Mouse (Mus musculus): ENCODE data around the gene Glod4. TPM values are rescaled to one million over a fixed set of nuclear protein-coding genes. Genes with fewer than 3 reads are reported as not detected.

Gene Glod4
- polyA plus RNA-seq, 1 experiment from 2014 or later = 128 TPM

DNA sequence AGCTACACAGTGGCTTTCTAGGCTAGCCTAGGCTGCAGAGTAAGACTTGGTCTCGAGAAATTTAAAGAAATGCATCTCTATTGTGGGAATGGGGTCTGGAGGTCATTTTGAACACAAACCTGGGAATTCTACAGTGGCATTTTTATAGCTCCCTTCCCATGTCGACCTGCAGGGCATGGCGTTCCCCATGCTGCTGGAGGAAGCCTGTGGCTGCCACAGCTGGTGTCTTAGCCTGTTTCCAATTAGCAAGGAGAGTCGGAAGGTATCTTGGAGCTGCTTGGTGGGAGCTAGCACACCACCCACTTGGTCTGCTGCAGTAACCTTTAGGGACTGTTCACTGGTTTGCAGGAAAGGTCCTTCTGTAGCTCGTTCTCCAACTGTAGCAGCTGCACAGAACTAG, 12.6 kb upstream of the Glod4 start:
- Histone ChIP-seq H3K9ac (replicated peaks) (no peak overlapping the region), H3K4me1 (replicated peaks) (peaks cover 29% of the 10 kb centered on the region), H3K36me3 (peaks cover 17% of the 10 kb centered on the region), H3K4me2 (replicated peaks) (no peak overlapping the region), H3K9me3 (no peaks in the 10 kb centered on the region), H3K4me3 (replicated peaks) (no peak overlapping the region), H3K27me3 (no peaks in the 10 kb centered on the region), H3K27ac (0 out of 2 replicates have a peak overlapping the region, but pooled peaks have one; percentile 2)
- WGBS = 51% methylated on average over 5 of the region's 5 CpGs
- no peak for ATAC-seq

DNA sequence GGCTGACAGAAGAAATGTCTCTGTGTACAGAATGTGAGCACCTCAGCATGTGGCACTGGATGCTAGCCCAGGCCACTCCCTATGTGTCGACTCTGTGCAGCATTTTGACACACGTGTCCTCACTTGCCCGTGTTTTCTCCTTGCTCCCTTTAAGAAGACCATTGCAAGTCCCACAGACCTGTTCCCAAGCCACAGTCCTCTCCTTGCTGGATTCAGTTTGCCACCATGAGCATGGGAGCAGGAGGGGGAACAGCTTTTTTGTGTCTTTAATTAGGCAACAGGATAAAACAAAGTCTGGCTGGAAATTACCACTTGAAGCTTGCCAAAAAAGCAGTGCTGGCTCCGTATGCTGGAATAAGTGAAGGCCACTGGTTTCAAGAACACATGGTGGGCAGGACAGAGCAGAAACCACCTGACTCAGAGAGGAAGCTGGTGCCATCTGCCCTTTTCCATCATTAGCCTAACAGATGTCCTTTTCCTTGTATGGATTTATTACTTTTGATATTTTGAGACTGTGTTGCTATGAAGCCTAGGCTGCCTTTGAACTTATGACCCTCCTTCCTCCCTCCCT, 12.0 kb upstream of the Glod4 start:
- Histone ChIP-seq H3K27ac (no peak overlapping the region), H3K9me3 (no peaks in the 10 kb centered on the region), H3K4me3 (replicated peaks) (no peak overlapping the region), H3K36me3 (peaks cover 23% of the 10 kb centered on the region), H3K27me3 (no peaks in the 10 kb centered on the region), H3K4me1 (replicated peaks) (peaks cover 23% of the 10 kb centered on the region), H3K4me2 (replicated peaks) (no peak overlapping the region), H3K9ac (replicated peaks) (0 out of 2 replicates have a peak overlapping the region, but pooled peaks have one; percentile 0)
- 71% methylated on average over 4 of the region's 4 CpGs for WGBS
- ATAC-seq = no peak

DNA sequence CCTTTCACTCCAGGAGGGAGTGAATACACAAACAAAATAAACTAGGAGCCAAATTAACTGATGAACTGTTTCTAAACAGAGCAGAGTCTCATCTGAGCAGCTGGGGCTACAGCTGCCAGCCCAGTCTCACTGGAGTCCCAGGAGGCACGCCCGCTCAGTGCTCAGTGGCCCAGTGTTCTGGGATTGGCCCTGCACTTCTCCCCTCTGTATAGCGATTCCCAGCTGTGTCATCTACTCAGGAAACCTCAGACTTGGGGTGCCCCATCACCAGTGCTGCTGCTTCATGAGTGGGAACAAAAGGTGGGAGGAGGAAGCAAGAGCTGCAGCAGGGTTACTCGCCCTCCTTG, 10.4 kb upstream of the Glod4 start:
- no peak overlapping the region for H3K27ac ChIP-seq
- peaks cover 40% of the 10 kb centered on the region for H3K36me3 ChIP-seq
- no peak overlapping the region; the same call in 1 of the 2 replicates for H3K9ac ChIP-seq (replicated peaks)
- H3K4me2 ChIP-seq (replicated peaks) = no peak overlapping the region
- no peaks in the 10 kb centered on the region for H3K27me3 ChIP-seq
- H3K4me1 ChIP-seq (replicated peaks) = peaks cover 11% of the 10 kb centered on the region; the same call in 1 of the 2 replicates
- no peak for ATAC-seq
- H3K9me3 ChIP-seq = no peaks in the 10 kb centered on the region
- 73% methylated on average over 4 of the region's 4 CpGs for WGBS
- no peak overlapping the region for H3K4me3 ChIP-seq (replicated peaks)

DNA sequence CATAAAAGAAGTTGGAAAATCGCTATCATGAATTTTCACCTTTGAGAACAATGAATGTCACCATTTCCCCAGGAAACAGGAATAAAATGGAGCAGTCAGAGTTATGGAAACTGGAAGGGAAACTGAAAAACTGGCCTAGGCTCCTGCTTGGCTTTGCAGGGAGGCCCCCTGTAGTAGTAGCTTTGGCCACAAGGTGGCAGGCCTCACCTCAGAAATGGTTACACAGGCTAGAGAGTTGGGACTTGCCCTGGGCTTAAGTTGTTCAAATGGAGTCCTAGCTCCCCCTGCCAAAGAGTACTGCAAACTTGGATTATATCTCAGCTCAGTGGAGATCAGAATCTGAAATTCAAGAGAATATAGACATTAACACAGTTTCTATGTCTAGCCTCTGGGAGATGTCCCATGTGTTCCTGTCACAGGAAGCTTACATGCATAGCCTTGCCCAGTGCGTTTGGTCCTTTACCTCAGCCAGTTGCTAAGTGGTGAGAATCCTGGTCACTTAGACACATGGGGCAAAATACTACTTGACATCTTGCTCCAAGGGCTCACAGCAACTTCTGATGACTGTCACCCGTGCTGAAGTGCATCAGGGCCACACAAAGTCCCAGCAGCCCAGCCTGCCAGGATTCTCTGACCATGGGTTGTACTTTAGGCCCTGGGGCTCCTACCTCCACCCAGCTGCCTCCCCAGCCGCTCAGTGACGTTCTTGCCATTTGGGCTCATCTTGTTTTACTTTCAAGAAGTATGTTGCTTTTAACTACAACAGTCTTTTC, 9.8 kb upstream of the Glod4 start:
- Histone ChIP-seq H3K9me3 (no peaks in the 10 kb centered on the region), H3K4me3 (replicated peaks) (no peak overlapping the region), H3K27ac (no peak overlapping the region), H3K9ac (replicated peaks) (no peak overlapping the region), H3K27me3 (no peaks in the 10 kb centered on the region), H3K4me2 (replicated peaks) (no peak overlapping the region), H3K4me1 (replicated peaks) (peaks cover 11% of the 10 kb centered on the region; the same call in 1 of the 2 replicates), H3K36me3 (peaks cover 42% of the 10 kb centered on the region)
- ATAC-seq = peak; percentile 86
- WGBS = 59% methylated on average over 5 of the region's 5 CpGs

DNA sequence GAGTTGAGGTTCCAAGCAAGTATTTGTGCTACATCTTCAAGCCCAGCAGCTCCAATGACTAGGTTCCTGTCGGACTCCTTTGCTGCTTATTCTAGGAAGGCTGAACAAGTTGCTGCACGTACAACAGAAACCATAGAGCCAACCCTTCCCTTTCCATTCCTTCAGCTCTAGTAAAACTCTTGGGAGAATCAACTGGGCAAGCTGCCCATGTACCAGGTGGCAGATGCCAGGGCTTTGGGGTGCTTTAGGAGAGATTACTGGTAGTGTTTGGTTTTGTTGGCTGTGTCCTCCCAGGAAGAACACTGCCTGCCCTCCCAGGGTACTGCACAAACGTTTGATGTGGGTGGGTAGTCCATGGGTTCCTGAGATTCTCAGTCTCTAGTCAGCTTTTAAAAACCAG, 8.5 kb upstream of the Glod4 start:
- Histone ChIP-seq H3K36me3 (peaks cover 32% of the 10 kb centered on the region), H3K27me3 (no peaks in the 10 kb centered on the region), H3K4me2 (replicated peaks) (no peak overlapping the region), H3K4me3 (replicated peaks) (no peak overlapping the region), H3K9ac (replicated peaks) (no peak overlapping the region), H3K4me1 (replicated peaks) (peaks cover 11% of the 10 kb centered on the region; the same call in 1 of the 2 replicates), H3K27ac (no peak overlapping the region), H3K9me3 (no peaks in the 10 kb centered on the region)
- no peak for ATAC-seq
- WGBS = 62% methylated on average over 3 of the region's 3 CpGs

DNA sequence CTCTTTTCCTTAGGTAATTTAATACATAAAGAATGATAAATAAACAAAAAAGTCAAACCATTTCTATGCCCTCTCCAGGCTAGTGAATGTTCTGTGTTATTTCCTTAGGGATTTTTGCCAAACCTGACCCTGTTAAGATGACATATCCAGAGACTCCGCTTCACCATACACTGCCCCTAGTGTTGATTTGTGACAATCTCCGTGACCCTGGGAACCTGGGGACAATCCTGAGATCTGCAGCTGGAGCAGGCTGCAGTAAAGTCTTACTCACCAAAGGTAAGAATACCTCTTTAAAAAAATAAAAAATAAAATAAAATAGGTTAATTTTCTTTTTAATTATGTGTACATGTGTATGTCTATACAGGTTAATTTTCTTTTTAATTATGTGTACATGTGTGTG, 3.7 kb upstream of the Glod4 start:
- Histone ChIP-seq H3K4me1 (replicated peaks) (peaks cover 23% of the 10 kb centered on the region), H3K9ac (replicated peaks) (no peak overlapping the region), H3K4me3 (replicated peaks) (no peak overlapping the region), H3K9me3 (no peaks in the 10 kb centered on the region), H3K27ac (no peak overlapping the region), H3K36me3 (peaks cover 32% of the 10 kb centered on the region), H3K4me2 (replicated peaks) (no peak overlapping the region), H3K27me3 (no peaks in the 10 kb centered on the region)
- no peak for ATAC-seq
- 47% methylated on average over 2 of the region's 2 CpGs for WGBS

DNA sequence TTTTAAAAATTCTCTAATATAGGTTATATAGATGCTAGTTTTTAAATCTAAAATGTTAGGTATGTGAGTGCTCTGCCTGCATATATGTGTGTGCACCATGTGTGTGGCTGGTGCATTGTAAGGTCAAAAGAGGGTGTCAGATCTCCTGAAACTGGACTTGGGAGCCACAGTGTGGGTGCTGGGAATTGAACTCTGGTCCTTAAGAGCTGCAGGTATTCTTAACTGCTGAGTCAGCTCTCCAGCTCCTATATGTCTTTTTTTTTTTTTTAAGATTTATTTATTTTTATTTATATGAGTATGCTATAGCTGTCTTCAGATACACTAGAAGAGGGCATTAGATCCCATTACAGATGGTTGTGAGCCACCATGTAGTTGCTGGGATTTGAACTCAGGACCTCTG, 2.9 kb upstream of the Glod4 start:
- no peak overlapping the region for H3K4me3 ChIP-seq (replicated peaks)
- H3K27ac ChIP-seq = no peak overlapping the region
- H3K36me3 ChIP-seq = peaks cover 32% of the 10 kb centered on the region
- no peak overlapping the region for H3K4me2 ChIP-seq (replicated peaks)
- no peaks in the 10 kb centered on the region for H3K27me3 ChIP-seq
- H3K9me3 ChIP-seq = no peaks in the 10 kb centered on the region
- H3K4me1 ChIP-seq (replicated peaks) = peaks cover 24% of the 10 kb centered on the region
- no peak for ATAC-seq
- no peak overlapping the region for H3K9ac ChIP-seq (replicated peaks)

DNA sequence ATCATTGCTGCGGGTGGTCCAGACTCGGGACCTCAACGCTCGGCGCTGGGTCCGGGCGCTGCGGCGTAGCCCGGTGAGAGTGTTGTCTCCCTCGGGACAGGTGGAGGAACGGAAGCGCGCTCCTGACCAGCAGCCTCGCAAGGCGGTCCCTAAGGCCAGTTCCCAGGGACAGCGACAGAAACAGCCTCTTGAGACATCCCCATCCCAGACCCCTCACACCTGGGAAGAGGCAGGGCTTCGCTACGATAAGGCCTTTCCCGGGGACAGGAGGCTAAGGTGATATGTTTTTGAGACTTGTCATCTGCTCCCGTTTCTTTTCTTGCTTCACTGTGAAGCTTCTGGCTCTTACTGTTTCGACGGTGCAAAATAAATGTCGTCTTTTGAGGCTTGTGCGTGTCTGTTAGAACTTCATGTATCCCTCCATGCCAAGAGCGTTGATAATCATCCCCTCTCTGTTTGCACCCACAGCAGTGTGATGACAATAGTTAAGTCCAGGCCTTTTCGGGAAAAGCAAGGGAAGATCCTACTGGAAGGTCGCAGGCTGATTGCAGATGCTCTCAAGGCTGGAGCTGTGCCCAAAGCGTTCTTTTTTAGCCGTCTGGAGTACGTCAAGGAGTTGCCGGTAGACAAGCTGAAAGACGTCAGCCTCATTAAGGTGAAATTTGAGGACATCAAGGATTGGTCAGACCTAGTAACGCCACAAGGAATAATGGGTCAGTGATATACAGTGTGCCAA, 454 bp upstream of the Glod4 start:
- ATAC-seq = no peak
- Histone ChIP-seq H3K27ac (peak overlapping the region; percentile 83; the same call in 1 of the 2 replicates), H3K27me3 (no peaks in the 10 kb centered on the region), H3K36me3 (peaks cover 25% of the 10 kb centered on the region), H3K4me1 (replicated peaks) (peaks cover 24% of the 10 kb centered on the region), H3K4me2 (replicated peaks) (peak overlapping the region; percentile 82), H3K9ac (replicated peaks) (peak overlapping the region; percentile 89), H3K4me3 (replicated peaks) (peak overlapping the region; percentile 62), H3K9me3 (no peaks in the 10 kb centered on the region)
- 4% methylated on average over 34 of the region's 34 CpGs for WGBS

DNA sequence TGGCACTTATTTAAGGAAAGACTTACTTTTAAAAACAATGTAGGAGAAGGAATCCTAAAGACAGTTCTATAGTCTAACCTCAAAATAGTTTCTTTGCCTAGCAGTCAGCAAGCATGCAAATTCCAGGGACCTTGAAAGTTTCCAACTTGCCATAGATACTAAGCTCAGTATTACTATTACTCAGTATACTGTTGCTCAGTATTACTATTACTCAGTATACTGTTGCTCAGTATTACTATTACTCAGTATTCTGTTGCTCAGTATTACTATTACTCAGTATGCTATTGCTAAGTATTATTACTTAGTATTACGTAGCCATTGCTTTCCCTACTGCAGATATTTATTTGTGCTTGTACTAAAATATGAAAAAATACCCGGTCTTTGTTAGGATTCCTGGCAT, 3.8 kb downstream of the Glod4 start:
- ATAC-seq = no peak
- WGBS = 95% methylated on average over 2 of the region's 2 CpGs
- no peak overlapping the region for H3K9ac ChIP-seq (replicated peaks)
- no peaks in the 10 kb centered on the region for H3K9me3 ChIP-seq
- no peaks in the 10 kb centered on the region for H3K27me3 ChIP-seq
- H3K36me3 ChIP-seq = peaks cover 41% of the 10 kb centered on the region
- no peak overlapping the region for H3K27ac ChIP-seq
- H3K4me3 ChIP-seq (replicated peaks) = no peak overlapping the region
- no peak overlapping the region for H3K4me2 ChIP-seq (replicated peaks)
- peaks cover 15% of the 10 kb centered on the region for H3K4me1 ChIP-seq (replicated peaks)

DNA sequence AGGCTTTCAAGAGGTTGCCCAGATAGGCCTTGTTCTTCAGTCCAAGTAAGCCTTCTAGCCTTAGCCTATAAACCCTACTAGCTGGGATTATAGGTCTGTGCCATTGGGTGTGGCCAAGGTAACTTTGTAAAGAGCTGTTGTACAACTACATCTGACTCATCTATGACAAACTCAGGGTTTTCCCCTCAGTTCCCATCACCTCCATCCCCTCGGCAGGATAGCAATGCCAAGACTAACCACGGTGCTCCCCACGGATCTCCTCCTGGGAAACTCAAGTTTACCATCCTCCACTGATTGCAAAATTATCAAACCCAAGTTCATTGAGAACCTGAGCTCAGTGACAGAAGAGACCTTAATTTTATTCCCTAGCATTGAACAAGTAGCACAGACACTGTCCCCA, 7.4 kb downstream of the Glod4 start:
- 98% methylated on average over 3 of the region's 3 CpGs for WGBS
- no peak overlapping the region for H3K27ac ChIP-seq
- no peak for ATAC-seq
- H3K36me3 ChIP-seq = peaks cover 72% of the 10 kb centered on the region
- H3K4me2 ChIP-seq (replicated peaks) = no peak overlapping the region
- H3K9ac ChIP-seq (replicated peaks) = no peak overlapping the region
- H3K4me1 ChIP-seq (replicated peaks) = no peaks in the 10 kb centered on the region
- no peak overlapping the region for H3K4me3 ChIP-seq (replicated peaks)
- H3K9me3 ChIP-seq = no peaks in the 10 kb centered on the region
- no peaks in the 10 kb centered on the region for H3K27me3 ChIP-seq

DNA sequence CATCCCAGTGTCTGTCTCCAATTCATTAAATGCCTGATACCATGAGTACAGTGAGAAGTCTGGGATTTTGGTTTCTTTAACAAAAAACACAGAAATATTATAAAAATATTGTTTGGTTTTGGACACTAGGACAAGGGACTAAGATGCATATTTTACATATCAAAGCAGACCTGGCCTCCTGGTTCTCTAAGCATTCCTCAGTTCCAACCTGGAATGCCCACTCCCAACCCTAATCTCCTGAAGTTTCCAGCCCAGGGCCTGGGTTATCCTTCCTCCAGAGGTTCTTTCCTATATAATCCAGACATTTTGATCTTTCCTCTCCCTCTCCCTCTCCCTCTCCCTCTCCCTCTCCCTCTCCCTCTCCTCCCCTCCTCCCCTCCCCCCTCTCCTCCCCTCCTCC, 18.5 kb downstream of the Glod4 start:
- Histone ChIP-seq H3K27me3 (no peaks in the 10 kb centered on the region), H3K27ac (no peak overlapping the region), H3K4me3 (replicated peaks) (no peak overlapping the region), H3K9me3 (no peaks in the 10 kb centered on the region), H3K36me3 (peaks cover 43% of the 10 kb centered on the region), H3K9ac (replicated peaks) (no peak overlapping the region), H3K4me1 (replicated peaks) (no peaks in the 10 kb centered on the region), H3K4me2 (replicated peaks) (no peak overlapping the region)
- ATAC-seq = no peak

DNA sequence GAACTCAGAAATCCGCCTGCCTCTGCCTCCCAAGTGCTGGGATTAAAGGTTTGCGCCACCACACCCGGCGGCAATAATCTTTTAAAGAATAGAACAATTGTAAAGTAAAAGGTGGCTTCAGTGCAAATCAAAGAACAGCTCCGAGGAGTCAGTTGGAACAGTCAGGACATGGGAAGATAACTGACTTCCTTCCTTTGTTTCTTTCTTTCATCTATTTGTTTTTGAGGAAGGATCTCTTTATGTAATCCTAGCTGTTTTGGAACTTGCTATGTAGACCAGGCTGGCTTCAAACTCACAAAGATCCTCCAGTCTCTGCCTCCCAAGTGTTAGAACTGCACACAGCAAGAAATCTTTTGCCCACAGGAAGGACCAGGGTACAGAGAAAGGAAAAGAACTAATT, 18.9 kb downstream of the Glod4 start:
- Histone ChIP-seq H3K36me3 (peaks cover 47% of the 10 kb centered on the region), H3K9me3 (no peaks in the 10 kb centered on the region), H3K4me1 (replicated peaks) (no peaks in the 10 kb centered on the region), H3K27me3 (no peaks in the 10 kb centered on the region), H3K4me2 (replicated peaks) (no peak overlapping the region), H3K4me3 (replicated peaks) (no peak overlapping the region), H3K9ac (replicated peaks) (no peak overlapping the region), H3K27ac (no peak overlapping the region)
- ATAC-seq = no peak
- WGBS = 93% methylated on average over 5 of the region's 5 CpGs
